Mouse (Mus musculus) cerebellum, postnatal 25 days (tissue): ENCODE measurements at regions not wholly inside any gene's neighbourhood (a gene's known extent, or its start where the extent isn't known, plus 50 kb on each side); places are given as distances from the start of the nearest gene placed in this dataset.
"Not testable (repeated sequence)": the region's sequence is repeated elsewhere in the genome, so short reads cannot be mapped to it uniquely, and the experiment has no call there.

ENCODE experiments used
- DNase-seq, 2 experiments: peaks; one replicate each; pipeline ENCODE4 v3.0.0; 2021; ENCODE audit warnings: mixed read lengths in 2 of 2

DNA sequence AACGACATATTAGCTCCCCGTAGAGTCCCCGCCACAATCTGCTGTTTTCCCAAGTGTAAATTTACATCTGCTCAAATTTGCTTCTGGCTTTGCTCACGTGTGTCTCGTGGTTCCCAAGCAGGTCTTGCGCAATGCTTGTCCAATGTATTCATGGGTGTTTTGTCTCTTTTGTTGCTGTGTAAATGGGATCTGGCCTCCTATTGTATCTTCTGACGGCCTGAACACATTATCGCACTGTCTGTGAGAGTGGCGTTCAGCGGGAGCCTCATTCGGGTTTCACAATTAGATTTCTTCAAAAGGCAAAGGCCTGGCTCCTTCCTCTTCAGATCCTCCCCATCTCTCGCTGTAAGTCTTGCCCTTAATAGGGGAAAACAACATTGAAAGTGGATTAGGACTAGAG, 274.5 kb downstream of the Fam19a5 start:
- DNase-seq, result no peak

DNA sequence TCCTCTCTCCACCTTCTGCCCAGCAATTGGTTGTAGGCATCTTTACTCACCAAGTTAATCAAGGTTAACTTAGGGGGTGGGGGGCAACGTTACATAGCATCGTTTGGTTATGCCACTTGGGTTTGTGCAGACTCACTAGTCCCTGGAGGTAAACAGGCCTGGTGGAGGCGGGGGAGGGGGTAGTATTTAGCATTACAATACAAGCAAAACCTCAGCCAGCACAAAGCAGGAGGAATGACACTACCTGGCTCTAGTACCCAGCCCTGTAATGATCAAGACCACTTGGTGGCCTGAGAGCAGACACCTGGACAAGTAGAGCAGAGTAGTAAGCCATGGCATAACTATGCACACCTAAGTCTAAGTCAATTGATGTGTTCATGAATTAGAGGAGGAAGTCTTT, 298.0 kb downstream of the Fam19a5 start:
- no peak for DNase-seq

GRCm38 (mm10) chr15:87859069-87859468, 315.0 kb downstream of the Fam19a5 start:
- DNase-seq, result no peak

DNA sequence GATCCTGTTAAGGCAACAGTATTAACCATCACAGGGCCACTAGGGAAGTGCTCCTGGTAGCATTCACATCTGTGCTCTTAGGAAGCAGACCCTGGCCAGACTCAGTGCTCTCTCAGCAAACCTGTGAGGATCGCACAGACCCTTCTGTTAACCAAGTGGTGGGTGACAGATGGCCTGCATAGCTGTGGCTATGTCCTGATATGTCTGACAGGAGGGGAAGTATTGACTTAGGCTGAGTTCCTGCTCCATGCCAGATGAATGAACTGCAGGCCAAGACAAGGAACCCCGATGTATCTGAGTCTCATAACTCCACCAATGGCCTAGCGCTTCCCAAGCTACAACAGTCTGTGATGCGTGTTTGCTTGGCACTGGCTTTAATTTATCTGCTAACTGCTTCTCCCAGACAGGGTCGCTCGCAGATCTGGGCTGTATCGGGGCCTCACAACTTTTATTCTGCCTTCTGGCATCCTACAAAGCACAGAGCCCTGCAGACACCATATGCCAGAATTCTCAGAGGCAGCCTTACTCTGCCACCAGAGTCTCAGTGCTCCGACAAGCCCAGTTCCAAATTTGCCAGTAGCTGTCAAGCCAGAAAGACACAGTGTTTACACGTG, 332.3 kb downstream of the Fam19a5 start:
- peak in 1 of 2 experiments; percentile 11 for DNase-seq

- DNase-seq, result no peak
Observed at GRCm38 (mm10) chr15:87890903-87891302, 346.8 kb downstream of the Fam19a5 start.

GRCm38 (mm10) chr15:87894866-87895265, 350.8 kb downstream of the Fam19a5 start:
- DNase-seq, result not testable (repeated sequence)

DNA sequence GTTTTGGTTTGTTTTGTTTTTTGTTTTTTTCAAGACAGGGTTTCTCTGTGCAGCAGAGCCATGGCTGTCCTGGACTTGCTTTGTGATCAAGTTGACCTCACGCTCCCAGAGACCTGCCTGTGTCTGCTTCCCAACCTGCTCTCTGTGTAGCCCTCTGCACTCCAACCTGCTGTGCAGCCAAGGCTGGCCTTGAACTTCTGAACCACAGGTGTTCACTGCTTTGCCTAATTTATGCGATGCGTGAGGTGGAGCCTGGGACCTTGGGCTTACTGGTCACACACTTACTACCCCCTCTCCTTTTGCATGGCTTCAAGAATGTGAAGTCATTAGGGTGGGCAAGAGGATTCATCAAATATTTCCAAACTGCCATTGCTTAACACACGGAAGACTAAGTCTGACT, 354.6 kb downstream of the Fam19a5 start:
- no peak for DNase-seq

DNA sequence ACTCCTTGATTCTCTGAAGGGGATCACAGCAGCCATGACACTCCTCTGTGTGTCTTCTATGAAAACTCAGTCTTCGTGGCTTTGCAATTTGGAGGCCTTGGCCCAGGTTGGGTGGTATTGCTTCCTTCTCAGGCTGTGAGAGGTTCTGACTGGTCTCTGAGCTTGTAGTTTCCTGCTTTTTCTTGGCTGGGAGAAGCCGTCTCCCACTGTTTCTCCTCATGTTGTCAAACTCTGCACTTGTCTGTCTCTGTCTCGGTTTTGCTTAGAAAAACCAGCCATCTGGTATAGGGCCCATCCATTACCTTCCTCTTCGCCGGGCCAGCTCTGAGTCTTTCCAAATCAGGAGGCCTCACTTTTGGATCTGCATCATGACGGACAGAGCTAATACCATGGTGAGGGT, 360.3 kb downstream of the Fam19a5 start:
- peak; percentile 53 to 59 for DNase-seq

- peak in 1 of 2 experiments; percentile 11 for DNase-seq
Observed at GRCm38 (mm10) chr15:87906310-87906709, 362.2 kb downstream of the Fam19a5 start.

DNA sequence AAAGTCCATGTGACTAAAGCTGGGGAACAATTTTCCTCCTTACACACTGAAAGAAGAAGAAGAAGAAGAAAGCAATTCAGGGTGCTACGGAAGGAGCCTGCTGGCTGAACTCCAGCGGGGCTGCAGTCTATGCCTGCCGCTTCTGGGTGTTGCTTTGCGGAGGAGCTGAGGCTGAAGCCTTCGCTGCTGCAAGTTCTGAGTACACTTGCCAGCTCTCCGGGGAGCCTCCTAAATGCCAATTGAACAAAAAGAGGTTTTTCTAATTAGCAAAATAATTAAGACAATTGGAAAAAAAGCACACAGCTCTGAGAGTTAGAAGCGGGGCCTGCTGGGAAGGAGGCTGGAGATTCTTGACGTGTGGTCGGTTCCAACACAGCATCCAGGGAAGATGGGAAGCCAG, 378.0 kb downstream of the Fam19a5 start:
- DNase-seq, result no peak

DNA sequence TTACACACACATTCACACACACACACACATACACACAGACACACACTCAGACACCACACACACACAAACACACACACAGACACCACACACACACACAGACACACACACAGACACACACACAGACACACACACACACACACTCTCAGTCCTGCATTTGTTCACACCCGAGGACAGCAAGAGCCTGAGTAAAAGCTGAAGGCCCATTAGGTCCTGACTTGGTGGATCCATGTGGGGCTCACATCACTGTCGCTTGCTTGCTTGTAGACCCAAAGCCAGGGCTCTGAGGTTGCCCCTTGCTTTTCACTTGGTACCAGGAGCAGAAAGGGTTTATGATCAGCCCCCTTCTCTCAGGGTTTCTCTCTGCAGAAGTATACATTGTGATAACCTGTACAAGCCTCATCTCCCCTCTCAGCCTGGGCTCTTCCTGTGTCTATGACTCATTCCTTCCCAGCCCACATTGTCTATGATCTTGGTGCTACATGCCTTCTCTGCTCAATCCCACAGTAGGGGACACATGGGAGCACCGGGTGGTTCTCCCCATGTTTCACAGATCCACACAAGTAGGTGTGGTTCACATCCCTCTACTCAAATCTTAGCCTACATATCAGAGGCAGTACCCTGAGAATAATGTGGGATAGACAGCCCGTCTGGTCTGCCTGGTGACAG, 378.8 kb downstream of the Fam19a5 start:
- DNase-seq, result no peak

DNA sequence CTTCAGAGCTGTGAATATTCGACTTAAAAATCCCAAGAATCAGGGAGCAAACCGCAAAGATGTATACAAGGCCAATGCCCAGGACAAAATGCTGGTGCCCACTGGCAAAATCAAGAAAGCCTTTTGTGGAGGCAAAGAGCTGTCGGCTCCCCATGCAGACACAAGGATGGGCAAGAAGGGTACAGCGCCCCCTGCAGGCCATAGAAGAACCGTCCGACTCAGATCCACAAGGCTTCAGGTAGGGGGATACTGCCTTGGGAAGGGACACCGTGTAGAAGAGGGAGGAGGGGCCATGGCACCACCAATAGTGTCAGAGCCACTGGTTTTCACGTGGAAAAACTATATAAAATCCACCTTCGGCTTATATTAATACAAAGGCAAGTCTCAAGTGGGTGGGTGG, 379.8 kb downstream of the Fam19a5 start:
- DNase-seq, result peak in 1 of 2 experiments; percentile 41

GRCm38 (mm10) chr15:87936041-87936440, 391.9 kb downstream of the Fam19a5 start:
- DNase-seq, result no peak

- DNase-seq, result peak; percentile 59 to 80
Observed at GRCm38 (mm10) chr15:87940837-87941236, 396.7 kb downstream of the Fam19a5 start.

GRCm38 (mm10) chr15:87952531-87952930, 408.4 kb downstream of the Fam19a5 start:
- DNase-seq, result no peak

- no peak for DNase-seq
Observed at GRCm38 (mm10) chr15:87955685-87956256, 411.7 kb downstream of the Fam19a5 start.

- no peak for DNase-seq
Observed at GRCm38 (mm10) chr15:87958866-87959265, 414.8 kb downstream of the Fam19a5 start.

DNA sequence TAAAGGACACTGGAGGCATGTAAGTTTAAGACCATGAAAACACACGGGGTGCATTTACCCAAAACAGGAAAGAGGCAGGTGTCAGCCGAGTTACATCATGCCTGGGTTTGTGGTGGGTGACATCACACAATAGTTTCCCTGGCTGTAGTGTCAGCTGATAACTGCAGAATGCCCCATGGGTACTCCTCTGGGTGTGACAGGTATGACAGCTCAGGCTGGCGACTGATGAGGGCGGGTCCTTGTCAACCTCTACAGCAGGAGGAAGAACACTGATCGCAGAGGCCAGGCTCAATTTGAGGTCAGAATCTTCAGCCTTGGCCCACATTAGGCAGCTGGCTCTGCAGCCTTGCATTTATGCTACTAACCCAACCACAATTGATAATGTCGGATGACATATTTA, 428.5 kb downstream of the Fam19a5 start:
- no peak for DNase-seq

GRCm38 (mm10) chr15:87987322-87987985, 443.4 kb downstream of the Fam19a5 start:
- DNase-seq, result no peak

- peak; percentile 24 to 49 for DNase-seq
Observed at GRCm38 (mm10) chr15:87994546-87994945, 450.4 kb downstream of the Fam19a5 start.

DNA sequence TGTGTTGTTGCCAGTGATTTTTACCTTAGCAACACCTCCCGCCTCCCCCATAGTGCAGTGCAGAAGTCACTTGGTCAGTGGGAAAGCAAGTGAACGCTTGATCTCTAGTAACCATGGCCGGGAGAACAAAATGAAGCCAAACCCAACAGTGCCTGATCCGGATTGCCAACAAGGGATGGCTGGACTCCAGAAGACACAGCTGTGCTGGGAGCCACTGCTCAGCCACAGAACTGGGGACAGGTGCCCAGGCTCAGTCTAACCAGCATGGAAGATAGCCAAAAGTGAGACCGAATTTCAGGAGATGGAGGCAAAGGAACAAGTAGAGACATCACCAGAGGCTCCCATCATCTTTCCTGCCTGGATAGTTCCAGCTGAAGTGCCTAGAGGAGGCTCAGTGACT, 473.0 kb downstream of the Fam19a5 start:
- peak; percentile 36 to 63 for DNase-seq

DNA sequence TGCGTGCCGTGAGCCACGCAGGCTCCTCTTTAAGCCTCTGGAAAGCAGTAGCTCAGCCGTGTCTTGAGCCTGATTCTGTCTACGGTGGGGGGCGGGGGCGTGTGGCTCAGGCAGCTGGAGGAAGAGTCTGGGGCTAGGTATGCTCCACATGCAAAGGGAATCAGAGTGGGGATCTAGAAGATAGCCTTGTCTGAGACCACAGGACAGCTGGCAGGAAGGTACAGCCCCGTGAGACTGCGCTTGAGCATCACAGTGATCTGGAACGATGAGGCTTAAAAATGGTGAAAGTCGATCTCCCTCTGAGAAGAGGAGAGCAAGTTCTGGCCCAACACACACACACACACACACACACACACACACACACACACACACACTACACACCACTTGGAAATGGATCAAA, 488.7 kb downstream of the Fam19a5 start:
- DNase-seq, result no peak

GRCm38 (mm10) chr15:88033725-88034124, 489.6 kb downstream of the Fam19a5 start:
- no peak for DNase-seq

- no peak for DNase-seq
Observed at GRCm38 (mm10) chr15:88035486-88035885, 491.4 kb downstream of the Fam19a5 start.
